Mouse (Mus musculus): ENCODE measurements around the gene Aptx. TPM values are rescaled to one million over a fixed set of nuclear protein-coding genes. Genes with fewer than 3 reads are reported as not detected.
A peak's percentile ranks its signal among the peaks of the same experiment; 100 is the strongest.

The Aptx gene
- polyA plus RNA-seq, 1 experiment: 17.3 TPM

- TF ChIP-seq POLR2A (IDR thresholded peaks at IDR 0.05; ENCODE audit: borderline replicate concordance, control insufficient read depth, low read depth, low read length) (peak; percentile 93), CTCF (IDR thresholded peaks at IDR 0.05; ENCODE audit: control insufficient read depth, insufficient read depth, low read length) (no peak)
- under 1% methylated on average over 54 of the region's 54 CpGs for WGBS
- H3K4me3 ChIP-seq (replicated peaks; ENCODE audit: control insufficient read depth, low read depth, low read length): peak within 1 kb of the TSS; percentile 88
- peak within 1 kb of the TSS; percentile 87 for H3K27ac ChIP-seq (ENCODE audit: control insufficient read depth, insufficient read depth, low read depth, low read length, poor library complexity)
- H3K4me1 ChIP-seq (ENCODE audit: control insufficient read depth, insufficient read depth, low read length): no peaks in the 10 kb centered on the region; the same call in 1 of the 2 replicates
These were observed 19.1 kb upstream of the Aptx start, which contains the start of gene Dnaja1 for GRCm38 (mm10) chr4:40722011-40722666. Gene Dnaja1 (plus strand): TSS chr4:40722150.

- 26% methylated on average over 8 of the region's 8 CpGs for WGBS
These were observed 17.9 kb upstream of the Aptx start for GRCm38 (mm10) chr4:40720910-40721309.

DNA sequence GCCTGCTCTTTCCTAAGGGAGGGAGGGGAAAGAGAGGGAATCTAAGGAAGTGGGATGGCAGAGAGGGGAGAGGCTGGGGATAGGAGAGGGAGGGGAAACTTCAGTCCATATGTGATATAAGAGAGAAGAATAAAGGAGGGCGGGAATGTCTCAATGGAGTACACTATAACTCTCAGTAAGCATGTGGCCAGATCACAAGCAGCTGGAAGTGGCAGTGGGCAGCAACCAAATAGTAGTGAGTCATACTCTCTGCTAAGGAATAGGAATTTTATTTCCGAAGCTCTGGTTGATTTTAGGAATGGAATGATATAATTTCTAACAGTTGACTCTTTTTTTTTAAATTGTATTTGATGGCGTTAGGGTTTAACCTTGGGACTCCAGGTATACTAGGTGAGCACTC, 14.1 kb upstream of the Aptx start:
- 82% methylated on average over 3 of the region's 3 CpGs for WGBS
- no peaks in the 10 kb centered on the region; the same call in 1 of the 2 replicates for H3K4me1 ChIP-seq (ENCODE audit: control insufficient read depth, insufficient read depth, low read length)
- H3K27ac ChIP-seq (ENCODE audit: control insufficient read depth, insufficient read depth, low read depth, low read length, poor library complexity): no peak overlapping the region
- TF ChIP-seq CTCF (IDR thresholded peaks at IDR 0.05; ENCODE audit: control insufficient read depth, insufficient read depth, low read length): no peak
- no peak for TF ChIP-seq POLR2A (IDR thresholded peaks at IDR 0.05; ENCODE audit: borderline replicate concordance, control insufficient read depth, low read depth, low read length)
- H3K4me3 ChIP-seq (replicated peaks; ENCODE audit: control insufficient read depth, low read depth, low read length): no peak overlapping the region

More at GRCm38 (mm10) chr4:40720910-40721309, 17.9 kb upstream of the Aptx start:
- Histone ChIP-seq H3K4me3 (replicated peaks; ENCODE audit: control insufficient read depth, low read depth, low read length) (peak overlapping the region; percentile 33), H3K4me1 (ENCODE audit: control insufficient read depth, insufficient read depth, low read length) (no peaks in the 10 kb centered on the region; the same call in 1 of the 2 replicates), H3K27ac (ENCODE audit: control insufficient read depth, insufficient read depth, low read depth, low read length, poor library complexity) (peak overlapping the region; percentile 22; the same call in 1 of the 2 replicates)
- TF ChIP-seq CTCF (IDR thresholded peaks at IDR 0.05; ENCODE audit: control insufficient read depth, insufficient read depth, low read length) (no peak), POLR2A (IDR thresholded peaks at IDR 0.05; ENCODE audit: borderline replicate concordance, control insufficient read depth, low read depth, low read length) (no peak)

- Histone ChIP-seq H3K4me1 (ENCODE audit: control insufficient read depth, insufficient read depth, low read length) (no peaks in the 10 kb centered on the region; the same call in 1 of the 2 replicates), H3K27ac (ENCODE audit: control insufficient read depth, insufficient read depth, low read depth, low read length, poor library complexity) (no peak overlapping the region; the same call in 1 of the 2 replicates), H3K4me3 (replicated peaks; ENCODE audit: control insufficient read depth, low read depth, low read length) (no peak overlapping the region)
- TF ChIP-seq CTCF (IDR thresholded peaks at IDR 0.05; ENCODE audit: control insufficient read depth, insufficient read depth, low read length) (no peak), POLR2A (IDR thresholded peaks at IDR 0.05; ENCODE audit: borderline replicate concordance, control insufficient read depth, low read depth, low read length) (no peak)
- WGBS: 44% methylated on average over 9 of the region's 9 CpGs
These were observed 799 bp upstream of the Aptx start for GRCm38 (mm10) chr4:40703710-40704275.

DNA sequence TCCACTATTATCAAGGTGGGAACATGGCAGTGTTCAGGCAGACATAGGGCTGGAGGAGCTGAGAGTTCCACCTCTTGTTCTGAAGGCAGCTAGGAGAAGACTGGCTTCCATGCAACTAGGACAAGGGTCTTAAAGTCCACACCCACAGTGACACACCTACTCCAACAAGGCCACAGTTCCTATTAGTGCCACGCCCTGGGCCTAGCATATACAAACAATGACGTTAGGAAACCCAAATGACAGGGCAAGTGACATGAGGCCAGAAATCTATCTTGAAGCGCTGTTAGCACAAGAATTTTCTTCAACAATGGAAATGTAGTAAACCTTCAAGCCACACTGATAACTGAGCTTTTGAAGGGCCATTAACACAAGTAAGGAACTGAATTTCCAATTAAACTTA, 1.2 kb downstream of the Aptx start:
- no peak overlapping the region for H3K27ac ChIP-seq (ENCODE audit: control insufficient read depth, insufficient read depth, low read depth, low read length, poor library complexity)
- 72% methylated on average over 3 of the region's 3 CpGs for WGBS
- H3K4me1 ChIP-seq (ENCODE audit: control insufficient read depth, insufficient read depth, low read length): no peaks in the 10 kb centered on the region; the same call in 1 of the 2 replicates
- H3K4me3 ChIP-seq (replicated peaks; ENCODE audit: control insufficient read depth, low read depth, low read length): no peak overlapping the region
- no peak for TF ChIP-seq CTCF (IDR thresholded peaks at IDR 0.05; ENCODE audit: control insufficient read depth, insufficient read depth, low read length)
- no peak for TF ChIP-seq POLR2A (IDR thresholded peaks at IDR 0.05; ENCODE audit: borderline replicate concordance, control insufficient read depth, low read depth, low read length)

- 68% methylated on average over 8 of the region's 8 CpGs for WGBS
- TF ChIP-seq CTCF (IDR thresholded peaks at IDR 0.05; ENCODE audit: control insufficient read depth, insufficient read depth, low read length) (no peak), POLR2A (IDR thresholded peaks at IDR 0.05; ENCODE audit: borderline replicate concordance, control insufficient read depth, low read depth, low read length) (no peak)
- H3K4me1 ChIP-seq (ENCODE audit: control insufficient read depth, insufficient read depth, low read length): no peaks in the 10 kb centered on the region; the same call in 1 of the 2 replicates
- H3K27ac ChIP-seq (ENCODE audit: control insufficient read depth, insufficient read depth, low read depth, low read length, poor library complexity): no peak overlapping the region
- no peak overlapping the region for H3K4me3 ChIP-seq (replicated peaks; ENCODE audit: control insufficient read depth, low read depth, low read length)
These were observed 2.8 kb downstream of the Aptx start for GRCm38 (mm10) chr4:40700216-40700615.

- 60% methylated on average over 7 of the region's 7 CpGs for WGBS
- no peak overlapping the region for H3K27ac ChIP-seq (ENCODE audit: control insufficient read depth, insufficient read depth, low read depth, low read length, poor library complexity)
- TF ChIP-seq CTCF (IDR thresholded peaks at IDR 0.05; ENCODE audit: control insufficient read depth, insufficient read depth, low read length) (no peak), POLR2A (IDR thresholded peaks at IDR 0.05; ENCODE audit: borderline replicate concordance, control insufficient read depth, low read depth, low read length) (no peak)
- no peak overlapping the region for H3K4me3 ChIP-seq (replicated peaks; ENCODE audit: control insufficient read depth, low read depth, low read length)
- no peaks in the 10 kb centered on the region; the same call in 1 of the 2 replicates for H3K4me1 ChIP-seq (ENCODE audit: control insufficient read depth, insufficient read depth, low read length)
These were observed 5.9 kb downstream of the Aptx start for GRCm38 (mm10) chr4:40697059-40697458.

DNA sequence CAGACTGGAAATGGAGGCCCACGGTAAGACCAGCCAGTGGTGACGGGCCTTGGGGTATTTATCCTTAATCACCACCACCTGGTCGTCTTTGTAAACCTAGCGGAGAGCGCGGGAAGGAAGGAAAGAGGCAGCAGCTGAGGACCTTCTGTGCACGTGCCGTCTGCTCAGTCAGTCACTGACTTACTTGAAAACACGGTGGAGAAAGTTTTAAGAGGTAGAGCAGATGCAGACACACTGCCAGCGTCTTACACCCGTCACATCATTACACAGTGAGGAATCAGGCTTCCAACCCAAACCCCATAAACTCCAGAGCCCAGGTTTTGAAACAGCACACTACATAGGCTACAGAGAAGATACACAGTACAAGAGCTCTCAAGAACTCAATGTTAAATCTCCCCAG, 11.9 kb downstream of the Aptx start:
- no peaks in the 10 kb centered on the region for H3K4me1 ChIP-seq (ENCODE audit: control insufficient read depth, insufficient read depth, low read length)
- TF ChIP-seq CTCF (IDR thresholded peaks at IDR 0.05; ENCODE audit: control insufficient read depth, insufficient read depth, low read length) (no peak), POLR2A (IDR thresholded peaks at IDR 0.05; ENCODE audit: borderline replicate concordance, control insufficient read depth, low read depth, low read length) (no peak)
- no peak overlapping the region for H3K4me3 ChIP-seq (replicated peaks; ENCODE audit: control insufficient read depth, low read depth, low read length)
- H3K27ac ChIP-seq (ENCODE audit: control insufficient read depth, insufficient read depth, low read depth, low read length, poor library complexity): no peak overlapping the region
- WGBS: 89% methylated on average over 11 of the region's 11 CpGs

All from bone marrow, adult 2 months (tissue).